Mouse (Mus musculus) kidney, embryonic 16.5 days (tissue): ENCODE measurements around the gene D17H6S53E. TPM values are rescaled to one million over a fixed set of nuclear protein-coding genes. Genes with fewer than 3 reads are reported as not detected.

Experiments
- ATAC-seq: fragments of 200-750 bp; cut with Nextera tagmentation; 2 replicates; pipeline ENCODE4 v1.8.0; 2017; ENCODE audit warnings: moderate TSS enrichment; ENCODE audit not compliant: low FRiP score, low TSS enrichment
- H3K27ac ChIP-seq: fragments of 300-500 bp; sonication (generic); 2 replicates; pipeline ENCODE4 v1.5.1; 2014; ENCODE audit warnings: low read length
- H3K27me3 ChIP-seq: fragments of 300-500 bp; sonication (generic); 2 replicates; pipeline ENCODE4 v1.6.1; 2014; ENCODE audit warnings: low read length, control low read depth, mixed read lengths; ENCODE audit not compliant: insufficient read depth
- H3K36me3 ChIP-seq: fragments of 300-500 bp; sonication (generic); 2 replicates; pipeline ENCODE4 v1.6.1; 2014; ENCODE audit warnings: low read length, control low read depth, mixed read lengths; ENCODE audit not compliant: insufficient read depth
- H3K4me1 ChIP-seq: fragments of 300-500 bp; sonication (generic); 2 replicates; pipeline ENCODE4 v1.6.1; 2014; ENCODE audit warnings: low read length, control low read depth, mixed read lengths; ENCODE audit not compliant: insufficient read depth
- H3K4me2 ChIP-seq: fragments of 300-500 bp; sonication (generic); replicated peaks from 2 replicates; pipeline ENCODE4 v1.6.1; 2014; ENCODE audit warnings: low read depth, low read length
- H3K4me3 ChIP-seq: fragments of 300-500 bp; sonication (generic); 2 replicates; pipeline ENCODE4 v1.5.1; 2014; ENCODE audit warnings: mild to moderate bottlenecking, low read length
- H3K9ac ChIP-seq: fragments of 300-500 bp; sonication (generic); replicated peaks from 2 replicates; pipeline ENCODE4 v1.6.1; 2014; ENCODE audit warnings: low read length
- H3K9me3 ChIP-seq: fragments of 300-500 bp; sonication (generic); 2 replicates; pipeline ENCODE4 v1.6.1; 2016; ENCODE audit warnings: low read length, control low read depth
- WGBS: fragments of 180-500 bp; shearing (Covaris S2); extraction: QIAGEN DNeasy Blood & Tissue Kit; methylation state at CpG from one replicate; pipeline ENCODE4 v1.1.7; 2014; 5-methylcytosine and 5-hydroxymethylcytosine counted together
- polyA plus RNA-seq: library from polyadenylated mRNA; unstranded; fragments of >200 nt; fragmentation: Nextera tagmentation; extraction: Ambion mirVana; gene quantifications from 2 replicates; pipeline ENCODE4 v1.2.1, GENCODE M21; 2015

D17H6S53E gene
- polyA plus RNA-seq, 1 experiment from 2014 or later, result 8.5 TPM

- peaks cover 12% of the 10 kb centered on the region; the same call in 1 of the 2 replicates for H3K36me3 ChIP-seq
- 54% methylated on average over 13 of the region's 13 CpGs for WGBS
- peak overlapping the region; percentile 70 for H3K4me2 ChIP-seq
- ATAC-seq, result no peak
- peaks cover 36% of the 10 kb centered on the region for H3K4me1 ChIP-seq
- peak overlapping the region; percentile 60 for H3K4me3 ChIP-seq
- peak overlapping the region; percentile 76 for H3K9ac ChIP-seq
- peak overlapping the region; percentile 78; the same call in 1 of the 2 replicates for H3K27ac ChIP-seq
- H3K9me3 ChIP-seq, result no peaks in the 10 kb centered on the region
- H3K27me3 ChIP-seq, result no peaks in the 10 kb centered on the region
Measured at GRCm38 (mm10) chr17:35127017-35127416, 844 bp downstream of the D17H6S53E start.

GRCm38 (mm10) chr17:35128996-35129395 lies 2.8 kb downstream of the D17H6S53E start:
- H3K4me2 ChIP-seq, result no peak overlapping the region
- 39% methylated on average over 11 of the region's 11 CpGs for WGBS
- peaks cover 32% of the 10 kb centered on the region for H3K4me1 ChIP-seq
- H3K27me3 ChIP-seq, result no peaks in the 10 kb centered on the region
- H3K9ac ChIP-seq, result no peak overlapping the region
- no peaks in the 10 kb centered on the region for H3K9me3 ChIP-seq
- H3K27ac ChIP-seq, result no peak overlapping the region
- H3K36me3 ChIP-seq, result peaks cover 6% of the 10 kb centered on the region; the same call in 1 of the 2 replicates
- no peak overlapping the region for H3K4me3 ChIP-seq
- peak; percentile 24; the same call in 1 of the 2 replicates for ATAC-seq

- Histone ChIP-seq H3K4me1 (peaks cover 22% of the 10 kb centered on the region), H3K9me3 (no peaks in the 10 kb centered on the region), H3K4me3 (no peak overlapping the region), H3K27ac (peak overlapping the region; percentile 76), H3K27me3 (no peaks in the 10 kb centered on the region), H3K9ac (no peak overlapping the region), H3K36me3 (no peaks in the 10 kb centered on the region), H3K4me2 (peak overlapping the region; percentile 12; the same call in 1 of the 2 replicates)
- 89% methylated on average over 8 of the region's 8 CpGs for WGBS
- ATAC-seq, result no peak
Measured at GRCm38 (mm10) chr17:35131038-35131437, 4.9 kb downstream of the D17H6S53E start.

- H3K4me2 ChIP-seq, result peak within 1 kb of the TSS; percentile 12; the same call in 1 of the 2 replicates
Measured at GRCm38 (mm10) chr17:35131500-35132173, 5.5 kb downstream of the D17H6S53E start, which contains the start of gene Apom. TSS of gene Apom (minus strand) at chr17:35132050.

GRCm38 (mm10) chr17:35132174-35132560 lies 6.0 kb downstream of the D17H6S53E start:
- Histone ChIP-seq H3K9me3 (no peaks in the 10 kb centered on the region), H3K4me1 (peaks cover 27% of the 10 kb centered on the region), H3K9ac (no peak overlapping the region), H3K27me3 (no peaks in the 10 kb centered on the region), H3K36me3 (no peaks in the 10 kb centered on the region), H3K4me3 (no peak overlapping the region), H3K4me2 (no peak overlapping the region), H3K27ac (peak overlapping the region; percentile 76; the same call in 1 of the 2 replicates)
- 52% methylated on average over 3 of the region's 3 CpGs for WGBS
- ATAC-seq, result no peak

More at GRCm38 (mm10) chr17:35131500-35132173, 5.5 kb downstream of the D17H6S53E start, which contains the start of gene Apom:
- Histone ChIP-seq H3K27ac (peak within 1 kb of the TSS; percentile 76), H3K9ac (no peak within 1 kb of the TSS), H3K27me3 (no peaks in the 10 kb centered on the region), H3K36me3 (no peaks in the 10 kb centered on the region), H3K9me3 (no peaks in the 10 kb centered on the region), H3K4me3 (no peak within 1 kb of the TSS), H3K4me1 (peaks cover 27% of the 10 kb centered on the region)
- WGBS, result 61% methylated on average over 15 of the region's 15 CpGs
- ATAC-seq, result no peak

- 95% methylated on average over 7 of the region's 7 CpGs for WGBS
- ATAC-seq, result no peak
Measured at GRCm38 (mm10) chr17:35133517-35133916, 7.3 kb downstream of the D17H6S53E start.

GRCm38 (mm10) chr17:35134801-35135590 lies 8.8 kb downstream of the D17H6S53E start, which contains the start of gene Bag6:
TSS of gene Bag6 (plus strand) at chr17:35135178.
- Histone ChIP-seq H3K4me3 (peak within 1 kb of the TSS; percentile 89), H3K4me2 (peak within 1 kb of the TSS; percentile 89), H3K36me3 (peaks cover 12% of the 10 kb centered on the region), H3K27ac (peak within 1 kb of the TSS; percentile 98), H3K9me3 (no peaks in the 10 kb centered on the region), H3K9ac (peak within 1 kb of the TSS; percentile 87), H3K4me1 (peaks cover 11% of the 10 kb centered on the region), H3K27me3 (no peaks in the 10 kb centered on the region)
- under 1% methylated on average over 66 of the region's 66 CpGs for WGBS
- ATAC-seq, result peak; percentile 92

More at GRCm38 (mm10) chr17:35133517-35133916, 7.3 kb downstream of the D17H6S53E start:
- Histone ChIP-seq H3K9me3 (no peaks in the 10 kb centered on the region), H3K27me3 (no peaks in the 10 kb centered on the region), H3K4me3 (no peak overlapping the region), H3K4me2 (no peak overlapping the region), H3K4me1 (peaks cover 17% of the 10 kb centered on the region), H3K27ac (no peak overlapping the region), H3K36me3 (peaks cover 2% of the 10 kb centered on the region; the same call in 1 of the 2 replicates), H3K9ac (no peak overlapping the region)

- Histone ChIP-seq H3K9ac (peak overlapping the region; percentile 87), H3K4me3 (peak overlapping the region; percentile 89), H3K4me1 (peaks cover 11% of the 10 kb centered on the region), H3K9me3 (no peaks in the 10 kb centered on the region), H3K36me3 (peaks cover 20% of the 10 kb centered on the region), H3K27me3 (no peaks in the 10 kb centered on the region), H3K4me2 (peak overlapping the region; percentile 89), H3K27ac (peak overlapping the region; percentile 98)
- WGBS, result under 1% methylated on average over 43 of the region's 43 CpGs
- ATAC-seq, result peak; percentile 59; the same call in 1 of the 2 replicates
Measured at GRCm38 (mm10) chr17:35135591-35136320, 9.6 kb downstream of the D17H6S53E start.

- Histone ChIP-seq H3K9ac (no peak overlapping the region), H3K27me3 (no peaks in the 10 kb centered on the region), H3K36me3 (peaks cover 55% of the 10 kb centered on the region), H3K9me3 (no peaks in the 10 kb centered on the region; the same call in 1 of the 2 replicates), H3K4me3 (no peak overlapping the region), H3K27ac (no peak overlapping the region), H3K4me1 (peaks cover 11% of the 10 kb centered on the region), H3K4me2 (no peak overlapping the region)
- 94% methylated on average over 3 of the region's 3 CpGs for WGBS
- no peak for ATAC-seq
Measured at GRCm38 (mm10) chr17:35139269-35139668, 13.1 kb downstream of the D17H6S53E start.
